Mouse (Mus musculus): ENCODE data around the gene Dpp6. TPM values are rescaled to one million over a fixed set of nuclear protein-coding genes. Genes with fewer than 3 reads are reported as not detected.

Gene Dpp6
- polyA plus RNA-seq, 2 experiments from 2014 or later, result 0.46 TPM; not detected in 1

DNA sequence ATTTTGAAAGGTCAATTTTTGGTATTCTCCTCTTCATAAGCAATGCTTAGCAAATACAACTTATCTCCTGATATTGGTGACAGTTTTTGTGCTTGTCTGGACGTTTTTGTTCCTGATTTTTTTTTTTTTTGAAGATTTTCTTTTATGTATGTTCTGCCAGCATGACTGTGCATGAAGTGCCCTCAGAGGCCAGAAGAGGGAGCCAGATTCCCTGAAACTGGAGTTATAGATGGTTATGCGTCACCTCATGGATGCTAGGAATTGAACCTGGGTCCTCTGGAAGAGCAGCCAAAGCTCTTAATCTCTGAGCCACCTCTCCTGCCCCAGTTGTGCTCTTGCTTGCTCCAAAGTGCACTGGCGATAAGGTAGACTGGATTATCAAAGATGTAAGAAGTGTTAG is 868.9 kb downstream of the Dpp6 start:
- ATAC-seq, result no peak

DNA sequence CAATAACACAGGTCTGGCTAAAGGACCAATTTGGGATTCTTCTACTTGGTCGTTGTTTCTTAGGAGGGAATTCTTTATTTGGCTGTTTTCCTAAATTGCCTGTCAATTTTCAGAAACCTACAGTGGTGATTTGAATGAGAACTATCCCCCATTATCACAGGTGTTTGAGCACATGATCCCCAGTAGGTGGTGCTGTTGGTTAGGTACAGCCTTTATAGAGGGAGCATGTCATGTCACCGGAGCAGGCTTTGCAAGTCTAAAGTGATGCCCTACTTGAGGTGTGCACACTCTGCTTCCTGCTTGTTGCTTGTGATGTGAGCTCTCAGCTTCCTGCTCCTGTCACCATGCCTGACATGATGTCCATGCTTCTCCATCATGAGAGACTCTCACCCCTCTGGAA is 870.3 kb downstream of the Dpp6 start:
- ATAC-seq, result no peak

GRCm38 (mm10) chr5:27702482-27702881 is 885.5 kb downstream of the Dpp6 start:
- ATAC-seq, result no peak

DNA sequence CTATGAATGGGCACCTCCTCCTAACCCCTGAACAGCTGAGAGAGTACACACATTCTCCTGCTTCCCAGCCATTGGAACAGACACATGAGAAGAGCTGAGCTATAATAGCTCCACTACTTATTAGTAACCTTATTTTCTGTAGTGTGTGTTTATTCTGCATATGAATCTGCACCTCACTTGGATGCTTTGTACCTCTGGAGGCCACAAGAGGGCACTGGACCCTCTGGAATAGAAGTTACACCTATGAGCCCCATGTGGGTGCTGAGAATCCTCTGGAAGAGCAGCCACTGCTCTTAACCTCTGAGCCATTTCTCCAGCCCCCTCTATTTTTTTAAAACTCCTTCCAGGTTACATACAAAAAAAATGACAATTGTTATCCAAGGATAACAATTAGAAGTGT is 888.0 kb downstream of the Dpp6 start:
- ATAC-seq, result no peak

- no peak for ATAC-seq
Observed at GRCm38 (mm10) chr5:27706551-27706950, 889.5 kb downstream of the Dpp6 start.

GRCm38 (mm10) chr5:27707283-27707682 is 890.3 kb downstream of the Dpp6 start:
- ATAC-seq, result no peak

- no peak for ATAC-seq
Observed at GRCm38 (mm10) chr5:27708209-27708608, 891.2 kb downstream of the Dpp6 start.

GRCm38 (mm10) chr5:27711461-27712192 is 894.6 kb downstream of the Dpp6 start:
- no peak for ATAC-seq

DNA sequence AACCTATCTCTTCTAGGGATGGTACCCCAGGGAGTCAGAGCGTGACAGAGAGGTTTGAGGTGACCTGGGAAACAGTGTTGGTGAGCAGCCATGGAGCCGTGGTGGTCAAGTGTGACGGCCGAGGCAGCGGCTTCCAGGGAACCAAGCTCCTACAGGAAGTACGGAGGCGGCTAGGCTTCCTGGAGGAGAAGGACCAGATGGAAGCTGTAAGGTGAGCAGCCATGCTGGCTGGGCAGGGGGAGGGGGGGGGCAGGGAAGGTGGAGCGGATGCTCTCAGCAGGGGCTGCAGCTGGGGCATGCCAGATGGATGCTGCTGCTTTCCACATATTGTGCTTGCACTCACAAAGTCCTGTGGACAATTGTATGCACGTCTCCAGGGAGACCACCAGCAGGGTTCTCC is 897.4 kb downstream of the Dpp6 start:
- ATAC-seq, result no peak

DNA sequence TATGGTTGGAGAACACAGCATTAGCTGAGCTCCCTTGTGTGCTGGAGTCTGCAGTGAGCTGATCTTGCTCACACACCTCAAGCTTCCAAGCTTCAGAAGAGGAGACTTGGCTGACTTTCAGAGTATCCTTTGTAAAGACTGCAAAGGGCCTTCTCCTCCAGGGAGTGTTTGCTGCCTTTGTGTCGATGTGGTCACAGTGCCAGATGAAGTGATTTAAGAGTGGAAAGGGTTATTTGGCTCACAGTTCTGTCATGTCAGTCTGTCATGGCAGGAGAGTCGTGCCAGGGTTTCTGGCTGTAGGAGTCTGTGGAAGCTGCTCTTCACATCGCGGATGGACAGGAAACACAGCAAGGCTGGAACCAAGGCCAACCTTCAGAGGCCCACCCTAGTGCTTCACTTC is 899.0 kb downstream of the Dpp6 start:
- no peak for ATAC-seq

- ATAC-seq, result no peak
Observed at GRCm38 (mm10) chr5:27717301-27717700, 900.3 kb downstream of the Dpp6 start.

DNA sequence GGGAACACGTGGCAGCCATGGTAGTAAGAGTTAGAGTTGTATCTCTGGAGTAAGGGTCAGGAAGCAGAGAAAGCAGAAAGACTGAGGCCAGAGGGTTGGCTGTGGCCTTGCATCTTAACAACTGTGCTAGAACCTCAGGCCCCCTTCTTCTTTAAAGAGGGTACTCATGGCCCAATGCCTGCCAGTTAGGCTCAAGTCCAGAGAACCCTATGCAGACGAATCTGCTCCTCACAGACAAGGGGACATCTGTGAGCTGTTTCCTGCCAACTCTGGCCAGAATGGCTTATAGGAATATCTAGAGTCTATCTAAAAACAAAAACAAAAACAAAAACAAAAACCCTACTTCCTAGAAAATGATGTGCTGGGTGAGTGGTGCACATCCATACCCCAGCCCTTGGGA is 902.3 kb downstream of the Dpp6 start:
- ATAC-seq, result no peak

DNA sequence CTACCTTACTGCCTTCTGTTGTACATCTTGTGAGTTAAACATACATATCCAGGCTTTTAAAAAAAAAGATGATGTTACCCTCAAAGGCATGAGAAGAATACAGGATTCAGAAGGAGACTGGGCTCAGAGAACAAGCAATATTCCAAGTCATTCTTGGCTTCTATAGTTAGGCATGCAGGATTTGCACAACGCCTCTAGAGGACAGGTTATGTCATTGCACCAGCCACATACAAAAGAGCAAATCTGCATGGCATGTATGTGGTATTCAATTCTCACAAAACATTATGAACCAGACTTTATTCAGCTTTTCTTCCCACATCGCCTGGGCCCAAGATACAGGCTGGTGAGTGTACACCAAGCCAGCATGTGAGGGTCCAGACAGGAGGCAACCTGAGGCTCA is 907.5 kb downstream of the Dpp6 start:
- ATAC-seq, result no peak

GRCm38 (mm10) chr5:27730666-27731065 is 913.7 kb downstream of the Dpp6 start:
- no peak for ATAC-seq

DNA sequence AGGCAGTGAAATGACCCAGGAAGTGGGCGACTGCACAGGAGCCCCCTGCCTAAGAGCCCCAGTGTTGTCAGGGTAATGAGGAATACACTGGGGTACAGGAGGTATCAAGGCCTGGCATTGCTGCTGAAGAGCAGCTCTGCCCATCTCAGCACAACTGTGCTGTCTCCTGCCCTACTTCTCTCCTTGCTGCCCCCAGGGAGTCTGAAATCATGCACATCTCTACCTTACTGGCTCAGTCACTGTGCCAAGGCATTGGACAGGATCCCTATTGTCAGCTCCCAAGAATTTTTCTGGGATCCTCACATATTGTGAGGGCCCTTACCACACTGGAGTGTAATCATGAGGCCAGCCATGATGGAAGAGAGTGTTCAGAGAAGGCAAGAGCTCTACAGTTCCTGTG is 914.4 kb downstream of the Dpp6 start:
- no peak for ATAC-seq

DNA sequence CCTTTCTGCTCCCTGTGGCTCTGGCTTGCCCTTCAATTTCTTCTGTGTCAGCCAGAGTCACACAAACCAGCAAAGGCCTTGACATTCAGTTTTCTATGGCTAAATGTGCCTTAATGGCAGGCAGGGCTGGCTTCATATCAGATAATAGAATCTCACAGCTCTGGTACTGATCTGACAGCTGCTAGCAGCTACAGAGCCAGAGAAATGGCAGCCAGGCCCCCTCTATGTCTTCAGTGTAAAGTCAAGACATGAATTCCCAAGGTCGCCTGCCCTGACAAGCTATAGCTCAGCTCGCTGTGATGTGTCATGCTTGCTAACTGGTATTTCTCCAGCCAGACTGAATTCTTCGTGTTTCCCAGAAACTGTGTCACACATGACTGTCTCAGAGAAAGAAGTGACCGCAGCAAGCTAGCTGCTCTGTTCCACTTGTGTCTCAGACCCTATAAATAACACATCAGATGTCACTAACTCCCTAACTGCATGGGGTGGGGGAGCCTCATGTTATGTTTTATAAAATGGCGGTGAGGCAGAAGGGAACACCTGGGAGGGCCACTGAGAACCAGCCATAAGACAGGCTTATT is 915.4 kb downstream of the Dpp6 start:
- no peak for ATAC-seq

GRCm38 (mm10) chr5:27737168-27737567 is 920.2 kb downstream of the Dpp6 start:
- ATAC-seq, result no peak

GRCm38 (mm10) chr5:27739216-27739615 is 922.2 kb downstream of the Dpp6 start:
- no peak for ATAC-seq

DNA sequence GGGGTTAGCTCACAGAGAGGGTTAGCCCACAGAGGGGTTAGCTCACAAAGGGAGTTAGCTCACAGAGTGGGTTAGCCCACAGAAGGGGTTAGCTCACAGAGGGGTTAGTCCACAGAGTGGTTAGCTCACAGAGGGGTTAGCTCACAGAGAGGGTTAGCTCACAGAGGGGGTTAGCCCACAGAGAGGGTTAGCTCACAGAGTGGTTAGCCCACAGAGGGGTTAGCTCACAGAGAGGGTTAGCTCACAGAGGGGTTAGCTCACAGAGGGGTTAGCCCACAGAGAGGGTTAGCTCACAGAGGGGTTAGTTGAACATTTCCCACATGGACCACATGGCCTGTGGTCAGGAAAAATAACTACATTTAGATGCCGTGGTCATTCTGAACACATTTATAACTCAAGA is 927.9 kb downstream of the Dpp6 start:
- no peak for ATAC-seq

DNA sequence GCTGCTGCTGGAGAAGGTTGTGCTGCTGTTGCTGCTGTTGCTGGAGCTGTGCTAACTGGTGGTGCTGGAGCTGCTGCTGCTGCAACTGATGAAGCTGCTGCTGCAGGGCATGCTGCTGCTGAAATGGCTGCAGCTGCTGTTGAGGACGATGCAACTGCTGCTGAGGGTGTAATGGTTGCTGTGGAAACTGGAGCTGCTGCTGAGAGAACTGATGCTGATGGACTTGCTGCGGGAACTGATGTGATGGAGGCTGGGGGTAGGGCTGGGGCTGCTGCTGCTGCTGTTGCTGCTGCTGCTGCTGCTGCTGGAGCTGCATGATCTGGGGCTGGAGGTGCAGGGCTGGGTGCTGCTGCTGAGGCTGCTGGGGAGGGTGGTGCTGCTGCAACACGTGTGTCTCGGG is 948.8 kb downstream of the Dpp6 start:
- ATAC-seq, result no peak

DNA sequence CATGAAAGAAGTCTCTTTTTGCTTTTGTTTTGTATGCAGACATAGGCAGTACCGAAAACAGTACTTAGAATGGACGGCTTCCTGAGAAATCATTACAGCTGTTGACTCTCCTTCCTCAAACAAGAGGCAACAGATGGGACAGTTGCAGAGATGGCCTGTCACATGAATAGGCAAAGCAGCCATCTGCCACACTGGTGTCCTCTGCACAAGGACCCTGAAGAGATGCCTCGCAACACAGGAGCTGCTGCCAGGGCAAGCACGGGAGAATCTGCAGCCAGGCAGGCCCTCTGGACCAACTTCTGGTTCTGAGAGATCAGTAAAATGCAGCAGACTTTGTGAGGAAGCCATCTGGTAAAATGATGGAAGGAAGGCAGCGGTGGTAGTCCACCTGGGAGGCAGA is 950.9 kb downstream of the Dpp6 start:
- ATAC-seq, result no peak
